Mouse (Mus musculus): ENCODE data around the gene Epha1. TPM values are rescaled to one million over a fixed set of nuclear protein-coding genes. Genes with fewer than 3 reads are reported as not detected.

Epha1 gene
- polyA plus RNA-seq, 1 experiment from 2014 or later, result not detected

DNA sequence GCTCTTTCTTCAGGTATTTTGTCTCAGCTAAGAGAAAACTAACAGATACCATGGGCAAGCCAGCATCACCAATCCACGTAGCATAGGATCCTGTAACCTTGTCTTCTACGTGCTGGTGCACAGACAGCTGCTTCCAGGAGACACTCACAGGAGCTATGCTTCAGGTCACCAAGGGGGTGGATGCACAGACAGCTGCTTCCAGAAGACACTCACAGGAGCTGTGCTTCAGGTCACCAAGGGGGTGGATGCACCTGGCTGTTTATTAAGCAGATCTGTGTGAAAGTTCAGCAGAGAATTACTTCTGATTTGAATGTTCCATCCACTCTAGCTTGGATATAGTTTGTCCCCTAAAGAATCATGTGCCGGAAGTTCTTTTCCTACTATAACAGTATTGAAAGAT, 42.1 kb downstream of the Epha1 start:
- WGBS (ENCODE audit: missing documents), result 97% methylated on average over 3 of the region's 3 CpGs
- no peaks in the 10 kb centered on the region for H3K79me2 ChIP-seq (ENCODE audit: inconsistent target)
- H3K36me3 ChIP-seq (ENCODE audit: inconsistent target), result no peaks in the 10 kb centered on the region
- H3K4me3 ChIP-seq (ENCODE audit: inconsistent target), result no peak overlapping the region
- no peak overlapping the region for H3K27ac ChIP-seq

DNA sequence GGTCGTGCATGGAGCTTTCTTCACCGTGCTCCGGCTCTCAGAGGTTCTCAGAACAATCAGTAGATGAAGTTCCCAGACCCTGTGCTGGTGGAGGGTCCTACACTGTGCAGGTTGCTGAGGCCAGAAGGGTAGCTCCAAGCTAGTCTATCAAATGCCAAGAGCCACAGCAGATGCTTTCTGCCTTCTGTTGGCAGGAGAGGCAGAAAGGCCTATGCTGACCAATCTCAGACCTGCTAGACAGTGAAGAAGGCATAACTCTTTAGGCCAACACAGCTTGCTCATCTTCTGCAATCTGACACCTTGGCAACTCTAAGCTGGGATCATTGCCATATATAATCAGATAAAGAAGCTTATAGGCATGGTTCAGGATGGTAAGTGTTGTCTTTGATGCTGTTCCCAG, 42.9 kb downstream of the Epha1 start:
- no peak overlapping the region for H3K4me3 ChIP-seq (ENCODE audit: inconsistent target)
- no peak overlapping the region for H3K27ac ChIP-seq
- 96% methylated on average over 3 of the region's 3 CpGs for WGBS (ENCODE audit: missing documents)

DNA sequence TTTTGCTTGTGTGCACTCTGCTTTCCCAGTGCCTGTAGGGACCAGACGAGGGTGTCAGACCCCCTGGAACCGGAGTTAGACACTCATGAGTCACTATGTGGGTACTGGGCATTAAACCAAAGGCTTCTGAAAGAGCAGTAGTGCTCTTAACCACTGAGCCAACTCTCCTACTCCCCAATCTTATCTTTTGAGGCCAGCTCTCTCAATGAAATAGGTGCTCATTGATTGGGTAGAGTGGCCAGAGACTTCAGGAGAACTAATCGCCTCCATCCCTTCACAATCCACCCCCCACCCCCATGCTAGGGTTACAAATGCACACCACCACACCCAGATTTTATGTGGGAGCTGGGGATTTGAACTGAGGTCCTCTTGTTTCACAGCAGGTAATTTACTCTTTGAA, 44.3 kb downstream of the Epha1 start:
- WGBS (ENCODE audit: missing documents), result 88% methylated on average over 3 of the region's 3 CpGs
- Histone ChIP-seq H3K27ac (no peak overlapping the region), H3K79me2 (ENCODE audit: inconsistent target) (no peaks in the 10 kb centered on the region), H3K4me3 (ENCODE audit: inconsistent target) (no peak overlapping the region), H3K36me3 (ENCODE audit: inconsistent target) (no peaks in the 10 kb centered on the region)

More for the DNA sequence above, 42.9 kb downstream of the Epha1 start:
- Histone ChIP-seq H3K79me2 (ENCODE audit: inconsistent target) (no peaks in the 10 kb centered on the region), H3K36me3 (ENCODE audit: inconsistent target) (no peaks in the 10 kb centered on the region)

DNA sequence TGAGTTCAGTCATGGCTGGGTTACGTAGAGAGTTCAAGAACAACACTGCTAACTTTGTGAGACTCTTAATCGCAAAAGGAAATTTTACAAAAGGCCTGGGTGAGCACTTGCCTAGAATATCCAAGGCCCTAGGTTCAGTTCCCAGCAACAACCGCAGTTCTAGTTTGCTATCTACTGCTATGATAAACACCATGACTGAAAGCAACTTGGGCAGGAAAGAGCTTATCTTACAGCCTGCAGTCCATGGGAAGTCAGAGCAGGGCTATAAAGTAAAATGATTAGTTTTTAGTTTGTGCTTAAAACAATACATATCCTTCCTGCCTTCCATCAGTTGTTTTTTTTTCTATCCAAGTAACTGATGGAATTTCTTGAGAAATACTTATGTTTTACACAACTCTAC, 46.6 kb downstream of the Epha1 start:
- 97% methylated on average over 3 of the region's 3 CpGs for WGBS (ENCODE audit: missing documents)
- H3K27ac ChIP-seq, result no peak overlapping the region
- no peak overlapping the region for H3K4me3 ChIP-seq (ENCODE audit: inconsistent target)
- no peaks in the 10 kb centered on the region for H3K79me2 ChIP-seq (ENCODE audit: inconsistent target)
- no peaks in the 10 kb centered on the region for H3K36me3 ChIP-seq (ENCODE audit: inconsistent target)

DNA sequence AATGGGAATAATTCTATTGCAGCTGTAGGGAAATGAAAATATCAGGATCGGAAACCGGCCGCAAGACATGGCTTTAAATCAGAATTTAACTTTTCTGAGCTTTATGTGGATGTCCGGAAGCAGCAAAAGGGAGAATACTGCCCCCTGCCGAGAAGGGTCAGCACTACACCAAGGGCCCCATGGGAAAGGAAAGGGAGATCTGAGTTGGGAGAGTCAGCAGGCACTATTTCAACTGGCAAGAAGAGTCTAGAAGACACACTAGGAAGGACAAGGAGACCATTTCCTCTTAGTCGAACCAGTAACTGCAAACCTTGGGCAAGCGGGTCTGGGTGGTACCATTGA, 47.8 kb downstream of the Epha1 start:
- H3K27ac ChIP-seq, result no peak overlapping the region
- H3K79me2 ChIP-seq (ENCODE audit: inconsistent target), result no peaks in the 10 kb centered on the region
- H3K4me3 ChIP-seq (ENCODE audit: inconsistent target), result peak overlapping the region; percentile 7; the same call in 1 of the 2 replicates
- WGBS (ENCODE audit: missing documents), result 12% methylated on average over 7 of the region's 7 CpGs
- H3K36me3 ChIP-seq (ENCODE audit: inconsistent target), result no peaks in the 10 kb centered on the region

DNA sequence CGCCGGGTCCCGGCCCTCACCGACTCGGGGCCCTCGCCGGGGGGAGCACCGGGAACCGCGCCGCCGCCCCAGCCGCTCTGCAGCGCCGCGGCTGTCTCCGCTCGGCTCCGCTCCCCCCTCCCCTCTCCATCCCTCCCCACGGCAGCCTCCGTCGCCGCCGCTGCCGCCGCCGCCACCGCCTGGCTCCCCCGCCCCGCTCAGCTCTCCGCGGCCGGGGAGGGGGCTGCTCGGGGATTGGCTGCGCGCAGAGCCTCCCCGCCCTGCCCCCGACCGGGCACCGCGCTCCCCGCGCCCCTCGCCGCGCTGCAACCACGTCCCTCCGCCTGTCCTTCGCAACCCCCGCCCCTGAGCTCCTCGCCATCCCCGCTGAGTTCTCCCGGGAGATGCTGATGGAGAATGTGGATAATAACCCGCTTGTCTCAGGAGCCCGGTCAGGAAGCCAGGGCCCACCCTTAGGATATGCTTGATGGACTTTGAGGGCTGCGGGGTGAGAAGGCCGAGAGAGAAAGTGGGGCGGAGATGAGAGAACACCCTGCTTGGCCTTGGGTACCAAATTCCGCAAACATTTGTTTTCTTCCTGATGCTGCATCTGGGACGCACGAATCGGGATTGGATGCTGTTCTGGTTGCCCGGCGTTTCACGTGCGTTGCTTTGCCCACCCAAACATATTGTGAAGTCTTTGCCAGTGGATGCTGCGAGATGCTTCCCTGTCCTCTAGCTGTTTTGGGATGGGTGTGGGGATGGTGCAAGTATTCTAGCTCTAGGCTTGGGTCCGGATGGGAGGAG, 48.4 kb downstream of the Epha1 start, which contains the start of gene Fam131b:
Fam131b (minus strand) TSS at position 162 of the 786 bp plus-strand sequence.
- Histone ChIP-seq H3K4me3 (ENCODE audit: inconsistent target) (peak within 1 kb of the TSS; percentile 7; the same call in 1 of the 2 replicates), H3K79me2 (ENCODE audit: inconsistent target) (no peaks in the 10 kb centered on the region), H3K27ac (no peak within 1 kb of the TSS), H3K36me3 (ENCODE audit: inconsistent target) (no peaks in the 10 kb centered on the region)
- 2% methylated on average over 50 of the region's 68 CpGs for WGBS (ENCODE audit: missing documents)

DNA sequence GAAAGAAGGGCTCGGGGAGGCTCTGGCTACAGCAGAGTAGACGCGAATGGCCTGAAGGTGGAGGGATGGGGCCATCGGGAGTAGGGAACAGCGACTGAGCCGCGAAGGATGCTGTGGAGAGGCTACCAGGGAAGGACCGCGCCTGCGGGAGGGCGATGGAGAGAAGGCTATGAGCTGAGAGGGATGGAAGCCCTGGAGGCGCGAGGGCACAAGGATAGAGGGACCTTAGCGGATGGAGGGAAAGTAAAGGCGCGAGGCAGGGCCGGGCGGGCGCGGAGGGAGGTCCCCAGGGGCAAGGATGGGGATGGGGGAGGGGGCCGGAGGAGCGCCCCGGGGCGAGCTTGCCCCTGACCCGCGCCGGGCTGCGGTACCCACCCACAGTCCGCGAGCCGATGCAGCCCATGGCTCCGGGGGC, 49.0 kb downstream of the Epha1 start:
- H3K79me2 ChIP-seq (ENCODE audit: inconsistent target), result no peaks in the 10 kb centered on the region
- H3K36me3 ChIP-seq (ENCODE audit: inconsistent target), result no peaks in the 10 kb centered on the region
- no peak overlapping the region for H3K27ac ChIP-seq
- 3% methylated on average over 32 of the region's 32 CpGs for WGBS (ENCODE audit: missing documents)
- H3K4me3 ChIP-seq (ENCODE audit: inconsistent target), result no peak overlapping the region

DNA sequence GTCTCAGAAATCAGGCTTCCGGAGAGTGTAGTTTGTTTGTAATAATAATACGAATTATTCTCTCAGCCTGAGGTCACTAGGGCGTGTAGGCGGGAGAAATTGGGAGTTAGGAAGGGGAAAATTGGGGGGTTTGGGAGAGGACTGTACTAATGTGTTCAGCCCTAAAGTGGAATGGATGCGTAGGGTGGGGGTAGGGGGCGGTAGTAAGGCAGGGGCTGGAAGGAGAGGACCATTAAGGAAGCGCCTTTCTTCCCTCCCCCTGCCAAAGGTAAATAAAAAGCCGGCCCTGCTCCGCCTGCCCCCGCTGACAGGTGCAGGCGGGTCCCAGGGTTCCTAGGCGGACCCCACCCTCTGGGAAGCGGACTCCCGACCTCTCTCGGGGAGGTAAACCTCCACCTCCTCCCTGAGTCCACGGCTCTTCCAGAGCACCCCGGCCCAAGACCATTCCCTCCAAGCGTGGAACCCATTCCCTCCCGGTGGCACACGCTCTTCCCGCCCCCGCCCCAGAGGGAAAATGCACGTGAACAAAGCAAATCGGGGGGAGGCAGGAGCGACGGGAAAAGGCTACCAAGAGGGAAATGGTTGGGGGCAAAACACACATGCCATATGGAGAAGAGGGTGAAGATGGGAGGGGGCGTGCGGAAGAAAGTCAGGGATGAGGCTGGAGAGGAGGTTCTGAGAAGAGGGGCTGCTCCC, 49.5 kb downstream of the Epha1 start:
- Histone ChIP-seq H3K4me3 (ENCODE audit: inconsistent target) (no peak overlapping the region), H3K27ac (no peak overlapping the region), H3K79me2 (ENCODE audit: inconsistent target) (no peaks in the 10 kb centered on the region), H3K36me3 (ENCODE audit: inconsistent target) (no peaks in the 10 kb centered on the region)
- 15% methylated on average over 27 of the region's 28 CpGs for WGBS (ENCODE audit: missing documents)

DNA sequence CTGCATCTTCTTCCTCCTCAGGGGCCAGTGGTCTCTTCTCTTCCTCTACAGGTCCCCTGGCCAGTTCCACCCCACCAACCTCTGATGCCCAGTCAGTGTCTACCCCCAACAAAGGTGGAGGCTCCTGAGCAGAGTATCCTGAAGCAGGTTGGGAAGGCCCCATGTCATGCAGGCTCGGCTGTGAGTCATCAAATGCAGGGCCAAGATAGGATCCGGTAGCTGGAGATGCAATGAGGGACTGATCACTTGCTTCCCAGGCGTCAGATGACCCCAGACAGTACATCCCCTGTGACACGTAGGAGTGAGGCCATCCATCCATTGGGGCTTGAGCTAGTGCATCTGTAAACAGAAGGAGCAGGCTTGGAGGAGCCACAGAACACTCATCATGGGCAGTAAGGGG, 54.8 kb downstream of the Epha1 start:
- 99% methylated on average over 4 of the region's 4 CpGs for WGBS (ENCODE audit: missing documents)
- Histone ChIP-seq H3K4me3 (ENCODE audit: inconsistent target) (no peak overlapping the region), H3K27ac (no peak overlapping the region), H3K79me2 (ENCODE audit: inconsistent target) (no peaks in the 10 kb centered on the region), H3K36me3 (ENCODE audit: inconsistent target) (no peaks in the 10 kb centered on the region)

DNA sequence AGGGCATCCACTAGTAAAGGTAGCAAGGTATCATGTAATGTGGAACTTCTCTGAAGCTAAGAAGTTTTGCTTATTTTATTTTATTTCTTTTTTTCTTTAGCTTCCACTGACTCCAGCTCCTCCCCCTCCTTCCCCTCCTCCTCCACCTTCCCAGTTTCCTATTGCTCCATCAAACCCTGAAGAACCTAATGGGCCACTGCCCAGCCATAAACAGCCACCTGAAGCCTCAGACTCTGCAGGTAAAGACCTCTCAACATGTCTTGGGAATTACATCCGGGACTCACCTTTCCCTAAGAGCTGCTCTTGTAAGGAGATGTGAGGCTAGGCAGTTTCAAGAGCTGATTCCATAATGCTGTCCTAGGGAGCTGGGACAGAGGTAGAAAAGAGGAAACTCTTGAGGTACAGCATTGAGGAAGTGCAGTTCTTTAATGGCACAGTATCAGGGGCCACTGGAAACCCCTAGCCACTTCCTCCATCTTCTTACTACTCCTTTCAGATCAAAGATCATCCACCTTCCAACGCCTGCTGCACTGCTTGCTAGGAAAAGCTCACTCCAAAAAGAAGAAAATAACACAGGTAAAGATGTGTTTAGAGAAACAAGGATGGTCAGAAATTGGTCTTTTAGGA, 62.5 kb downstream of the Epha1 start:
- H3K27ac ChIP-seq, result no peak overlapping the region
- WGBS (ENCODE audit: missing documents), result 43% methylated on average over 2 of the region's 2 CpGs
- no peaks in the 10 kb centered on the region for H3K79me2 ChIP-seq (ENCODE audit: inconsistent target)
- H3K36me3 ChIP-seq (ENCODE audit: inconsistent target), result no peaks in the 10 kb centered on the region
- no peak overlapping the region for H3K4me3 ChIP-seq (ENCODE audit: inconsistent target)

DNA sequence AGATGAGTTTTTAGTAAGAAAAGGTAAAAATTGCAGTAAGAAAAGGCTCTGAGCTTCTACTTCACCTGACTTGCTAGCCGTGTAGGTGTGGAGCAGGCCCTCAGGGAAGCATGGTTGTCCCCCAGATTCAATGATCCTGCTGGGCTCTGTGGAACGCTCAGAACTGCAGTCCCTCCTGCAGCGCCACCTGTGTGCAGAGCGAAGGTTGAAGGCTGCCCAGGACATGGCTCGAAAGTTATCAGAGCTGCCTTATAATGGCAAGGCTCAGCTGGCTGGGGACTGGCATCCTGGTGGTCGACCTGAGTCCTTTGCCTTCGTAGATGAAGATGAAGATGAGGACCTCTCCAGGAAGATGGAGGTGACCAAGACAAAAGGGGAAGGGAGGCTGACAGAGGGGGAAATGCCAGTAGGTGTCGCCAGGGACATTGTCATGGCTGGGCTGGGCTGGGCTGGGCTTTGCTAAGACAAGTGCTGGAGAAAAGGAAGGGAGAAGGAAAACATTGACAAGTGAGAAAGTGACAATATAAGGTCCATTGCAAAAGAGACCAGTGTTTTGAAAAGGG, 63.2 kb downstream of the Epha1 start:
- H3K27ac ChIP-seq, result no peak overlapping the region
- 68% methylated on average over 8 of the region's 8 CpGs for WGBS (ENCODE audit: missing documents)
- H3K79me2 ChIP-seq (ENCODE audit: inconsistent target), result no peaks in the 10 kb centered on the region
- no peaks in the 10 kb centered on the region for H3K36me3 ChIP-seq (ENCODE audit: inconsistent target)
- no peak overlapping the region for H3K4me3 ChIP-seq (ENCODE audit: inconsistent target)

Other genes starting within 250 kb of the Epha1 start
- gene Tas2r139, start 232.3 kb downstream of the Epha1 start, polyA plus RNA-seq (2018), result not detected in 3 replicates
- not detected in 3 replicates for gene Tas2r144, start 157.9 kb downstream of the Epha1 start, polyA plus RNA-seq (2018)
- 4.0 to 4.3 TPM (median 4.2 TPM) in 3 replicates for gene Gstk1, start 127.3 kb downstream of the Epha1 start, polyA plus RNA-seq (2018)
- gene Tmem139, start 111.3 kb downstream of the Epha1 start, polyA plus RNA-seq (2018), result not detected in 3 replicates
- gene Casp2, start 108.3 kb downstream of the Epha1 start, polyA plus RNA-seq (2018), result 7.8 to 14.4 TPM (median 10.2 TPM) in 3 replicates
- 0.09 to 0.34 TPM in 2 of 3 replicates, not detected in the other for gene Clcn1, start 86.6 kb downstream of the Epha1 start, polyA plus RNA-seq (2018)
- gene Fam131b, start 48.6 kb downstream of the Epha1 start, polyA plus RNA-seq (2018), result not detected in 3 replicates
- 63.6 to 176 TPM (median 108 TPM) in 3 replicates for gene Zyx, start 23.6 kb downstream of the Epha1 start, polyA plus RNA-seq (2018)
- not detected in 3 replicates for gene Tas2r143, start 27.0 kb upstream of the Epha1 start, polyA plus RNA-seq (2018)
- not detected in 3 replicates for gene Tas2r135, start 32.2 kb upstream of the Epha1 start, polyA plus RNA-seq (2018)
- gene Tas2r126, start 61.3 kb upstream of the Epha1 start, polyA plus RNA-seq (2018), result not detected in 3 replicates
- gene Olfr458, start 91.9 kb upstream of the Epha1 start, polyA plus RNA-seq (2018), result not detected in 3 replicates
- not detected in 3 replicates for gene Olfr457, start 103.1 kb upstream of the Epha1 start, polyA plus RNA-seq (2018)
- gene Olfr456, start 113.9 kb upstream of the Epha1 start, polyA plus RNA-seq (2018), result not detected in 3 replicates
- not detected in 3 replicates for gene Olfr455, start 174.3 kb upstream of the Epha1 start, polyA plus RNA-seq (2018)
- gene Tcaf3, start 224.4 kb upstream of the Epha1 start, polyA plus RNA-seq (2018), result not detected in 3 replicates